Mouse (Mus musculus) neural tube, embryonic 15.5 days (tissue): ENCODE results near the gene Dio1. TPM values are rescaled to one million over a fixed set of nuclear protein-coding genes. Genes with fewer than 3 reads are reported as not detected.

ENCODE experiments used
- ATAC-seq: fragments of 200-750 bp; cut with Nextera tagmentation; 2 replicates; pipeline ENCODE4 v1.8.0; 2017; ENCODE audit warnings: mild to moderate bottlenecking, moderate TSS enrichment, moderate library complexity; ENCODE audit not compliant: low FRiP score
- H3K27ac ChIP-seq: fragments of 300-500 bp; sonication (generic); replicated peaks from 2 replicates; pipeline ENCODE4 v1.5.1; 2015; ENCODE audit warnings: mild to moderate bottlenecking, inconsistent platforms
- H3K27me3 ChIP-seq: fragments of 300-500 bp; sonication (generic); replicated peaks from 2 replicates; pipeline ENCODE4 v1.6.1; 2015; ENCODE audit warnings: inconsistent platforms
- H3K36me3 ChIP-seq: fragments of 300-500 bp; sonication (generic); 2 replicates; pipeline ENCODE4 v1.6.1; 2015; ENCODE audit warnings: inconsistent platforms
- H3K4me1 ChIP-seq: fragments of 300-500 bp; sonication (generic); 2 replicates; pipeline ENCODE4 v1.6.1; 2015; ENCODE audit warnings: inconsistent platforms
- H3K4me2 ChIP-seq: fragments of 300-500 bp; sonication (generic); 2 replicates; pipeline ENCODE4 v1.6.1; 2015; ENCODE audit warnings: inconsistent platforms, mild to moderate bottlenecking, moderate library complexity
- H3K4me3 ChIP-seq: fragments of 300-500 bp; sonication (generic); replicated peaks from 2 replicates; pipeline ENCODE4 v1.5.1; 2015; ENCODE audit warnings: mild to moderate bottlenecking, inconsistent platforms
- H3K9ac ChIP-seq: fragments of 300-500 bp; sonication (generic); replicated peaks from 2 replicates; pipeline ENCODE4 v1.6.1; 2015; ENCODE audit warnings: mild to moderate bottlenecking, inconsistent platforms
- H3K9me3 ChIP-seq: fragments of 300-500 bp; sonication (generic); replicated peaks from 2 replicates; pipeline ENCODE4 v1.6.1; 2016; ENCODE audit warnings: inconsistent platforms
- WGBS: fragments of 180-500 bp; shearing (Covaris S2); methylation state at CpG from one replicate; pipeline ENCODE4 v1.1.7; 2015; ENCODE audit warnings: mixed read lengths; 5-methylcytosine and 5-hydroxymethylcytosine counted together
- polyA plus RNA-seq: library from polyadenylated mRNA; unstranded; fragments of >200 nt; fragmentation: Nextera tagmentation; extraction: Ambion mirVana; gene quantifications from 2 replicates; pipeline ENCODE4 v1.2.1, GENCODE M21; 2015

The Dio1 gene
- polyA plus RNA-seq, 1 experiment from 2014 or later = not detected

GRCm38 (mm10) chr4:107260001-107260400, 47.0 kb downstream of the Dio1 start:
- H3K27ac ChIP-seq = no peak overlapping the region
- whole genome bisulfite sequencing = 72% methylated on average over 4 of the region's 4 CpGs
- peaks cover 8% of the 10 kb centered on the region for H3K4me1 ChIP-seq
- no peak for ATAC-seq
- H3K4me3 ChIP-seq = no peak overlapping the region
- H3K27me3 ChIP-seq = no peaks in the 10 kb centered on the region
- H3K9me3 ChIP-seq = 0 out of 2 replicates have a peak, but pooled peaks cover under 1% of the 10 kb centered on the region
- peaks cover 3% of the 10 kb centered on the region for H3K36me3 ChIP-seq
- no peak overlapping the region for H3K4me2 ChIP-seq
- H3K9ac ChIP-seq = no peak overlapping the region

GRCm38 (mm10) chr4:107254414-107254813, 52.6 kb downstream of the Dio1 start:
- H3K36me3 ChIP-seq = no peaks in the 10 kb centered on the region
- H3K27me3 ChIP-seq = no peaks in the 10 kb centered on the region
- H3K9ac ChIP-seq = peak overlapping the region; percentile 73
- peak overlapping the region; percentile 95 for H3K27ac ChIP-seq
- no peak for ATAC-seq
- H3K9me3 ChIP-seq = no peaks in the 10 kb centered on the region
- peak overlapping the region; percentile 71 for H3K4me2 ChIP-seq
- 8% methylated on average over 3 of the region's 3 CpGs for WGBS
- H3K4me1 ChIP-seq = peaks cover 35% of the 10 kb centered on the region
- peak overlapping the region; percentile 84 for H3K4me3 ChIP-seq

DNA sequence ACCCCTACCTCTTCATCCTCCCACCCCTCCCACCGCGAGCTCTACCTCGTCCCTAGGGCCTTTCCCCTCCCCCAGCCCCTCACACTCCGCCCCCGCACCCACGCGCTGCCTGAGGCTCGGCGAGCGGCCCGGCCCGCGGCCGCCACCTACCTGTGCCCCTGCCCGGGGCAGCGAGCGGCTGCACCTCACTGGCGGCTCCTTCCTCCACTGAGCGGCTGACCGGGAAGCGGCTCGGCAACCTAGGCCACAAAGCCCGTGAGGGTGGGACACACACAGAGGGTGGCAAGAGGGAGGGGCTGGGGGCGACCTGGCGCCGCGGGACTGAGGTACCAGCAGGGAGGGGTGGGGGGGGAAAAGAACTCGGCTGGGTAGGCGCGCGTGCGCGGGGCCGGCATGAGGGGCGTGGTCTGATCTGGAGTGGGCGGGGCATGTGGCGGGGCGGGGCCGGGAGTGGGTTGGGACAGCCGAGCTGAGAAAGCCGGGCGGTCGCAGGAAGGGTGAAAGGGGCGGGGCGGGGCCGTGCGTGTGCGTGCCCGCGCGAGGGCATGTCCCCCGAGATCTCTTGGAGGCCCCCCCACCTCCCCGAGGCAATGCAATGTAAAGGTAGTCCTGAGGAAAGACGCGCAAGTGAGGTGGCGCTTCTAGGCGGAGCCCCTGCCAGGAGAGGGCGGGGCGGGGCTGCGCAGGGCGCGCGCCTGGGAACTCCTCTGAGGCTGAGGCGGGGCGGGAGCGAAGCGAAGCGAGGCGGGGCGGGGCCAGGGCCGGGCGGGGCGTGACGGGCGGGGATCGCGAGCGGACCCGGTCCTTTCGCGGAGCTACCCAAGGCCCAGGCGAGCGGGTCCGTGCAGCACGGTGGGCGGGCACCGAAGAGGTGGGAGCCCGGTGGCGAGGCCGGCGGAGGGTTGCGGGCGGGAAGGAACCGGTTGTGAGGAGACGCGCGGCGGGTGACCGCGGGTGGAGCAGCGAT, 53.6 kb downstream of the Dio1 start, which contains the start of the genes Lrrc42 and Hspb11:
Gene Lrrc42 (minus strand): TSS at position 408 of the 967 bp plus-strand sequence.
Gene Hspb11 (plus strand): TSS at position 469 of the 967 bp plus-strand sequence.
- Histone ChIP-seq H3K4me1 (peaks cover 43% of the 10 kb centered on the region), H3K4me2 (peak within 1 kb of the TSS; percentile 71), H3K9ac (peak within 1 kb of the TSS; percentile 76), H3K36me3 (no peaks in the 10 kb centered on the region), H3K27me3 (no peaks in the 10 kb centered on the region), H3K9me3 (no peaks in the 10 kb centered on the region), H3K27ac (peak within 1 kb of the TSS; percentile 95), H3K4me3 (peak within 1 kb of the TSS; percentile 84)
- WGBS = under 1% methylated on average over 97 of the region's 101 CpGs
- ATAC-seq = peak; percentile 96

DNA sequence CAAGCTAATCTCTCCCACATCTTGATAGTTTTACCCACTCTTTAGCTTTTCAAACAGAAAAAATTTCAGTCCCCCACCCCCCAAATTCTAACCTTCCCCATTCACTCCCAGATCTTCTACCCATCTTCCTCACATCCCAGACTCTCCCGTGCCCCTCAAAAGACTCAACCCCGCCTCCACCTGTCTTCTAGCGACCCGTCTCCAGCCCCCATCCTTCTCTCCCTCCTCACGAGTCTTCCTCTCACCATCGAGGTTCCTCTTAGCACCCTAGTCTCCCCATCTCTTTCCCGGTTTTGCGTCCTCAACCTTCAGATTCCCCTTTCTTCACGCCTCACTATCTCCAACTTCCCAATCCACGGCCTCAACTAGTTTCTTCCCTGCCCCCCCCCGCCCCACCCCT, 54.4 kb downstream of the Dio1 start:
- WGBS = under 1% methylated on average over 11 of the region's 11 CpGs
- H3K27me3 ChIP-seq = no peaks in the 10 kb centered on the region
- no peaks in the 10 kb centered on the region for H3K9me3 ChIP-seq
- ATAC-seq = no peak
- peak overlapping the region; percentile 95 for H3K27ac ChIP-seq
- H3K4me3 ChIP-seq = peak overlapping the region; percentile 84
- H3K9ac ChIP-seq = peak overlapping the region; percentile 76
- peaks cover 47% of the 10 kb centered on the region for H3K4me1 ChIP-seq
- H3K4me2 ChIP-seq = peak overlapping the region; percentile 71
- no peaks in the 10 kb centered on the region for H3K36me3 ChIP-seq

DNA sequence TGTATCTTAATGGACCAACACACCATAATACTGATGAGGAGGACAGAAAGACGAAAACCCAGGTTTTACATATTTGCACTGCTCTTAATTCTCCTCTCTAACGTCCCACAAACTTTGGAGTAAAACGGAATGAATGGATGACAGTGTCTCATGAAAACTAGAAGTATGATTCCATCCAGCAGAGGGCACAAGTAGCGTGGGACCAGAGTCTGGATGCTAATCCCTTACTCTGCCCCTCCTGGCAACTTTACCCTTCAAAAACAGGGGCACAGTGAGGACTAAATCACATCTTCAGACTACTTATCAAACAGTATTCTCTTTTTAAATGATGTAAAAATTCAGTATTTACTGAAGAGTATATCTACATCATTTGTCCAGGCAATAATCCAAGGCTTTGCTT, 56.5 kb downstream of the Dio1 start:
- peaks cover 3% of the 10 kb centered on the region; the same call in 1 of the 2 replicates for H3K36me3 ChIP-seq
- 28% methylated on average over 4 of the region's 4 CpGs for WGBS
- H3K4me3 ChIP-seq = no peak overlapping the region
- no peak overlapping the region for H3K4me2 ChIP-seq
- no peak for ATAC-seq
- no peaks in the 10 kb centered on the region for H3K9me3 ChIP-seq
- H3K27me3 ChIP-seq = no peaks in the 10 kb centered on the region
- no peak overlapping the region for H3K27ac ChIP-seq
- peaks cover 52% of the 10 kb centered on the region for H3K4me1 ChIP-seq
- no peak overlapping the region for H3K9ac ChIP-seq

DNA sequence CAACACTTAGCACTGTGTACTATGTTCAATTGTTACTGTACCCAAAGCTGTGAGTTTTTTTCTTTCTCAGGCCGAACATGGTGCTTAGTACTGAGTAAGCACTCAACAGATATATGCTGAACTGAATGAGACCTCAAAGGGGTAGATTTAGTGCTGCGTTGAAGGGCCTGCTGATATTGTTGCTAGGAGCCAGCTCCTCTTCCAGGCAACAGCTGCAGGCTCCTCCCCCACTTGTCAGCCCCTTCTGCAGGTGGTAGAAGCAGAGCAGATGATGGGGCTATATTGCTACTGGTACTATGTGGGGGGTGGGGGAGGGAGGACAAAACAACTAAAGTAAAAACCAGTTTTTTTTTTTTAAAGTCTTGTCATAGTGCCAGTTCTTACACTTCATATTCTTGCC, 57.5 kb downstream of the Dio1 start:
- no peak overlapping the region for H3K9ac ChIP-seq
- ATAC-seq = no peak
- no peak overlapping the region for H3K4me3 ChIP-seq
- H3K4me2 ChIP-seq = 0 out of 2 replicates have a peak overlapping the region, but pooled peaks have one; percentile 5
- no peaks in the 10 kb centered on the region for H3K9me3 ChIP-seq
- peaks cover 3% of the 10 kb centered on the region; the same call in 1 of the 2 replicates for H3K36me3 ChIP-seq
- 19% methylated on average over 2 of the region's 2 CpGs for WGBS
- H3K4me1 ChIP-seq = peaks cover 51% of the 10 kb centered on the region
- H3K27ac ChIP-seq = peak overlapping the region; percentile 54; the same call in 1 of the 2 replicates
- no peaks in the 10 kb centered on the region for H3K27me3 ChIP-seq

DNA sequence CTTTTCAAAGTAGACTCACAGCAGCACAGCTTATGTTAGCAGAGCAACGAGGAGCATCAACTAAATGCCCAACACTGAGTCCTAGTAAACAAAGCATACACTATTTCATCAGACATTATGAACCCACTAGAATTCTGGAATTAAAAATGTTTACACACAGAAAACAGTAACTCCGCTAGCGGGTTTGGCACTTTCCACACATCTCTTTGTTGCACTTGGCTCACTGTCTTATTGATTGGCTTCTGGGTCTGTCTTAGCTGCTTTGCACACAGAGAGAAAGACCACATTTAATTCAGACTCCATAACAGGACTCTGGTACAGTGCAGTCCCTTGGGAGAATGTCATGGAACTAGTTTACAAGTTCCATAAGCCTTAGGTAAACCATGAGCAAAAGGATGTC, 58.9 kb downstream of the Dio1 start:
- ATAC-seq = no peak
- 77% methylated on average over 3 of the region's 3 CpGs for WGBS

GRCm38 (mm10) chr4:107247110-107247509, 59.9 kb downstream of the Dio1 start:
- no peak overlapping the region for H3K4me3 ChIP-seq
- H3K27me3 ChIP-seq = no peaks in the 10 kb centered on the region
- ATAC-seq = no peak
- H3K9ac ChIP-seq = no peak overlapping the region
- H3K4me2 ChIP-seq = no peak overlapping the region
- H3K36me3 ChIP-seq = peaks cover 11% of the 10 kb centered on the region
- H3K4me1 ChIP-seq = peaks cover 59% of the 10 kb centered on the region
- H3K27ac ChIP-seq = no peak overlapping the region
- no peaks in the 10 kb centered on the region for H3K9me3 ChIP-seq
- WGBS = 90% methylated on average over 9 of the region's 9 CpGs

More for the DNA sequence above, 58.9 kb downstream of the Dio1 start:
- peaks cover 61% of the 10 kb centered on the region for H3K4me1 ChIP-seq
- H3K9me3 ChIP-seq = no peaks in the 10 kb centered on the region
- H3K4me2 ChIP-seq = no peak overlapping the region
- no peak overlapping the region for H3K27ac ChIP-seq
- H3K36me3 ChIP-seq = peaks cover 5% of the 10 kb centered on the region
- no peaks in the 10 kb centered on the region for H3K27me3 ChIP-seq
- H3K9ac ChIP-seq = no peak overlapping the region
- H3K4me3 ChIP-seq = no peak overlapping the region

- H3K4me2 ChIP-seq = no peak overlapping the region
- no peak overlapping the region for H3K27ac ChIP-seq
- peaks cover 50% of the 10 kb centered on the region for H3K4me1 ChIP-seq
- 82% methylated on average over 1 of the region's 1 CpGs for WGBS
- no peak for ATAC-seq
- H3K36me3 ChIP-seq = peaks cover 20% of the 10 kb centered on the region
- no peak overlapping the region for H3K9ac ChIP-seq
- H3K27me3 ChIP-seq = no peaks in the 10 kb centered on the region
- H3K4me3 ChIP-seq = no peak overlapping the region
- no peaks in the 10 kb centered on the region for H3K9me3 ChIP-seq
Observed at GRCm38 (mm10) chr4:107246040-107246439, 60.9 kb downstream of the Dio1 start.

DNA sequence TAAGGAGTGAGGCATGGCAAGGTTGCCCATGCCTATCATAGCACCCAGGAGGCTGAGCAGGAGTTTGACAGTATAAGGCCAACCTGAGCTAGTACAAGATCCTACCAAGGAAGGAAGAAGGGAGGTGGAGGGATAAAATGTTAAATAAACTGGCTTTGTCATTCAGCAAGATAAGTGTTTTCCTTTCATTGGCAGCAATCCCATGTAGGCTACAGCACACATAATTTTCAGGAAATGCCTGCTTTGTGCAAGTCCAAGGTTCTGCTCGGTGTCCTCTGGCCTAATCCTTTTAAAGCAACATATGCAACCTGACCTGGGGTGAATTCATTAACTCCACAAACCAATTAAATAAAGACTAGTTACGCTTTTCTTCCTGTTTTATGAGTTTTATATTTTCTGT, 61.6 kb downstream of the Dio1 start:
- H3K27me3 ChIP-seq = no peaks in the 10 kb centered on the region
- peaks cover 24% of the 10 kb centered on the region for H3K36me3 ChIP-seq
- no peak overlapping the region for H3K4me2 ChIP-seq
- H3K27ac ChIP-seq = no peak overlapping the region
- 60% methylated on average over 2 of the region's 2 CpGs for WGBS
- no peak for ATAC-seq
- no peak overlapping the region for H3K9ac ChIP-seq
- no peaks in the 10 kb centered on the region for H3K9me3 ChIP-seq
- peaks cover 45% of the 10 kb centered on the region for H3K4me1 ChIP-seq
- H3K4me3 ChIP-seq = no peak overlapping the region

GRCm38 (mm10) chr4:107243365-107244333, 63.3 kb downstream of the Dio1 start:
- Histone ChIP-seq H3K4me3 (no peak overlapping the region), H3K27me3 (no peaks in the 10 kb centered on the region), H3K9ac (no peak overlapping the region), H3K4me2 (no peak overlapping the region), H3K4me1 (peaks cover 31% of the 10 kb centered on the region), H3K27ac (peak overlapping the region; percentile 11; the same call in 1 of the 2 replicates), H3K9me3 (no peaks in the 10 kb centered on the region), H3K36me3 (peaks cover 40% of the 10 kb centered on the region)
- 57% methylated on average over 6 of the region's 6 CpGs for WGBS
- no peak for ATAC-seq
